Mouse (Mus musculus) kidney, adult 2 months (tissue): Measurements from ENCODE around the gene Dnajc10. TPM values are rescaled to one million over a fixed set of nuclear protein-coding genes. Genes with fewer than 3 reads are reported as not detected.
A peak's percentile ranks its signal among the peaks of the same experiment; 100 is the strongest.

Source experiments
- DNase-seq: peaks from one replicate; pipeline ENCODE4 v3.0.0; 2021
- H3K27ac ChIP-seq: fragments of 200-500 bp; 2 replicates; pipeline ENCODE4 v1.5.1; 2012; ENCODE audit warnings: low read depth, low read length, control low read depth, inconsistent platforms; ENCODE audit not compliant: insufficient read depth
- H3K27me3 ChIP-seq: fragments of 200-500 bp; replicated peaks from 2 replicates; pipeline ENCODE4 v1.6.1; 2012; ENCODE audit warnings: mild to moderate bottlenecking, moderate library complexity, low read length, inconsistent platforms; ENCODE audit not compliant: control insufficient read depth, insufficient read depth
- H3K36me3 ChIP-seq: fragments of 200-500 bp; 2 replicates; pipeline ENCODE4 v1.6.1; 2012; ENCODE audit warnings: mild to moderate bottlenecking, moderate library complexity, low read length, inconsistent platforms; ENCODE audit not compliant: control insufficient read depth, insufficient read depth
- H3K4me1 ChIP-seq: fragments of 200-500 bp; 2 replicates; pipeline ENCODE4 v1.6.1; 2011; ENCODE audit warnings: low read length; ENCODE audit not compliant: control insufficient read depth, insufficient read depth
- H3K4me3 ChIP-seq: fragments of 200-500 bp; 2 replicates; pipeline ENCODE4 v1.5.1; 2011; ENCODE audit warnings: mild to moderate bottlenecking, low read depth, low read length, control low read depth; ENCODE audit not compliant: insufficient read depth
- CTCF ChIP-seq: fragments of 200-500 bp; conservative IDR thresholded peaks from 2 replicates; pipeline ENCODE4 v1.5.1; 2011; ENCODE audit warnings: low read depth, mild to moderate bottlenecking, control low read depth, low read length, moderate library complexity, mixed read lengths; ENCODE audit not compliant: insufficient read depth, insufficient read length
- POLR2A ChIP-seq: fragments of 200-500 bp; IDR thresholded peaks from one replicate; pipeline ENCODE4 v1.6.1; 2011; ENCODE audit warnings: low read depth, low read length, control low read depth
- WGBS: fragments of 180-500 bp; shearing (Covaris S2); methylation state at CpG from one replicate; pipeline ENCODE4 v1.1.7; 2018; 5-methylcytosine and 5-hydroxymethylcytosine counted together
- polyA plus RNA-seq: library from polyadenylated mRNA; depleted of rRNA; stranded (reverse); fragments of >200 nt; gene quantifications from 2 replicates; pipeline ENCODE4 v1.2.3, GENCODE M21; 2012

The Dnajc10 gene
- polyA plus RNA-seq, 1 experiment = 19.4 TPM

- WGBS = 61% methylated on average over 4 of the region's 4 CpGs
- no peaks in the 10 kb centered on the region for H3K36me3 ChIP-seq
- no peak for DNase-seq
- H3K27ac ChIP-seq = no peak overlapping the region
- H3K4me1 ChIP-seq = 0 out of 2 replicates have a peak, but pooled peaks cover 3% of the 10 kb centered on the region
- no peak overlapping the region for H3K4me3 ChIP-seq
- TF ChIP-seq CTCF (no peak), POLR2A (no peak)
- no peaks in the 10 kb centered on the region for H3K27me3 ChIP-seq
Observed at GRCm38 (mm10) chr2:80310772-80311171, 4.5 kb upstream of the Dnajc10 start.

- H3K27me3 ChIP-seq = no peaks in the 10 kb centered on the region
- no peak overlapping the region for H3K4me3 ChIP-seq
- DNase-seq = no peak
- 80% methylated on average over 4 of the region's 4 CpGs for WGBS
- H3K4me1 ChIP-seq = 0 out of 2 replicates have a peak, but pooled peaks cover 3% of the 10 kb centered on the region
- no peaks in the 10 kb centered on the region for H3K36me3 ChIP-seq
- no peak for TF ChIP-seq POLR2A
- TF ChIP-seq CTCF = no peak
- no peak overlapping the region for H3K27ac ChIP-seq
Observed at GRCm38 (mm10) chr2:80311350-80311749, 3.9 kb upstream of the Dnajc10 start.

DNA sequence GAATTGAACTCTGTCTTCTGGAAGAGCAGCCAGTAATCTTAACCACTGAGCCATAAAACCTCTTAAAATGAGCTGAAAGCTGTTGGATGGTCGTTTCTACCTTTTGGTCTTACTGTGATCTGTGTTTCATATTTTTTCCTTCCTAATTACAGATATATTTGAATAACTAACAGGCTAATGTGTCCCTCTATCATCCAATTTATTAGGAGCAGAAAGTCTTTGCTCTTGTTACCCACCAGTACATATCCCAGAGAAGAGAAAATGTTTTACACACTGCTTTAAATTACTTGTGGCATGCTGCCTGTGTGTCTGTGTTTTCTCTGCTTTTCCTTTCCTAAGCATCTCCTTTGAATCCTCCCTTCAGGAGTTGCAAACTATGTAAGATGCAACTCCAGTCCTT lies 1.1 kb upstream of the Dnajc10 start:
- Histone ChIP-seq H3K27me3 (no peaks in the 10 kb centered on the region), H3K27ac (no peak overlapping the region), H3K4me1 (0 out of 2 replicates have a peak, but pooled peaks cover 5% of the 10 kb centered on the region), H3K4me3 (no peak overlapping the region), H3K36me3 (peaks cover 1% of the 10 kb centered on the region; the same call in 1 of the 2 replicates)
- DNase-seq = no peak
- 13% methylated on average over 1 of the region's 1 CpGs for WGBS
- no peak for TF ChIP-seq POLR2A

DNA sequence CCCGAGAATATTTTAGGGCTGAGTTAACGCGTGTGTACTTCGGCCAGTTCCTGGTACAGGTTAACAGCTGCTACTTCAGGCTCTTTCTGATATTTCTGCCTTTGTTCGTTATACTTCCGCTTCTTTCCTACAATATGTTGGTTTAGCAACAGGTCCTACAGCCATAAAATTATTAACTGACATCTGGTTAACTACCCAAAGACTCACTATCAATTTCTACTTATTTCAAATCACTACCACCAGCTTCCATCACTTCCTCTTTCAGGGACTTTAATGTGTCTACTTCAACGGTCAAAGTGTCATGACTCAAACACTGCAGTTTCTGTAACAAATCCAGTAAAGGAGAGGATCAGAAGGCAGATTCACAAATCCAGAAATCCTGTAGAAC lies 418 bp upstream of the Dnajc10 start:
- Histone ChIP-seq H3K4me1 (0 out of 2 replicates have a peak, but pooled peaks cover 5% of the 10 kb centered on the region), H3K36me3 (peaks cover 1% of the 10 kb centered on the region; the same call in 1 of the 2 replicates), H3K27me3 (no peaks in the 10 kb centered on the region), H3K27ac (peak overlapping the region; percentile 65), H3K4me3 (peak overlapping the region; percentile 94; the same call in 1 of the 2 replicates)
- WGBS = 7% methylated on average over 7 of the region's 7 CpGs
- no peak for DNase-seq
- TF ChIP-seq POLR2A (no peak), CTCF (no peak)

DNA sequence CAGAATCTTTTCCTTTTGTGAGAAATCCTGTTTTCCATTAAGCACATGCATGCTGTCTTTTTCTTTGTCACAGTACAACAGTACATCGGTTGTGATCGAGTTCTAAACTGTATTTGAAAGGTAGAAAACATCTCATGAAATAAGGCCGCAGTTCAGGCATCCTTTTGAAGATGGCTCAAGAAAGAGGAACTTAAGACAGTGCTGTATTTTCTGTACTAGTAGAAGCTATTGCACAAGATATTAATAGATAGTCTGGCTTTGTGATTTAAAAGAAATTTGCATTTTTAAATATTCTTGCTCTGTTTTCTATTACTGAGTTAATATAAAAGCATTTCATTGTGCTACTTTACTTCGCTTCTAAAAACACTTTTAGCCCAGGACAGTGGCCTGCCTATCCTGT lies 7.6 kb downstream of the Dnajc10 start:
- Histone ChIP-seq H3K27me3 (no peaks in the 10 kb centered on the region), H3K4me1 (no peaks in the 10 kb centered on the region), H3K4me3 (no peak overlapping the region), H3K27ac (no peak overlapping the region), H3K36me3 (peaks cover 6% of the 10 kb centered on the region)
- WGBS = 94% methylated on average over 4 of the region's 4 CpGs
- TF ChIP-seq CTCF (no peak), POLR2A (no peak)
- DNase-seq = no peak

DNA sequence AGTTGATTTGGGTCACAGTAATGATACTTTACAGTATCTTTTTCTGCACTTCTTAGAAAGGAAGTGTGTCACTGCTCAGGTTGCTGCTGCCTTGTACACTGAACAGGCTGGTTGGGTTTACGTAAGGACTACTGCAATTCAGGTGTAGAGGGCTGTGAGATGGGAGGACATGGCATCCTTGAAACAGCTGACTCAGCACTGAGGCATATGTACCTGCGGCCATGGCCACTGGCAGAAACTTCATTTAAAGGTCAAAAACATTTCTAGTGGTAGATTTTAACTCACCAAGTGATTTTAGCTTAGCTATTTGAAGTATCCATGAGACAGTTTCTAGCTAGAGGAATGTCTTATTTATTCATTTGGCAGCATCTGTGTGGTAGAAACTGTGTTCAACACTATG lies 10.5 kb downstream of the Dnajc10 start:
- no peak for TF ChIP-seq POLR2A
- no peak for TF ChIP-seq CTCF
- WGBS = 86% methylated on average over 2 of the region's 2 CpGs
- Histone ChIP-seq H3K4me3 (no peak overlapping the region), H3K27ac (no peak overlapping the region), H3K27me3 (no peaks in the 10 kb centered on the region), H3K36me3 (peaks cover 6% of the 10 kb centered on the region), H3K4me1 (no peaks in the 10 kb centered on the region)
- no peak for DNase-seq

GRCm38 (mm10) chr2:80327272-80327671 lies 12.0 kb downstream of the Dnajc10 start:
- 90% methylated on average over 6 of the region's 6 CpGs for WGBS
- TF ChIP-seq CTCF (no peak), POLR2A (no peak)
- no peak for DNase-seq
- peaks cover 4% of the 10 kb centered on the region for H3K36me3 ChIP-seq
- H3K4me1 ChIP-seq = no peaks in the 10 kb centered on the region
- no peak overlapping the region for H3K4me3 ChIP-seq
- no peaks in the 10 kb centered on the region for H3K27me3 ChIP-seq
- H3K27ac ChIP-seq = no peak overlapping the region

DNA sequence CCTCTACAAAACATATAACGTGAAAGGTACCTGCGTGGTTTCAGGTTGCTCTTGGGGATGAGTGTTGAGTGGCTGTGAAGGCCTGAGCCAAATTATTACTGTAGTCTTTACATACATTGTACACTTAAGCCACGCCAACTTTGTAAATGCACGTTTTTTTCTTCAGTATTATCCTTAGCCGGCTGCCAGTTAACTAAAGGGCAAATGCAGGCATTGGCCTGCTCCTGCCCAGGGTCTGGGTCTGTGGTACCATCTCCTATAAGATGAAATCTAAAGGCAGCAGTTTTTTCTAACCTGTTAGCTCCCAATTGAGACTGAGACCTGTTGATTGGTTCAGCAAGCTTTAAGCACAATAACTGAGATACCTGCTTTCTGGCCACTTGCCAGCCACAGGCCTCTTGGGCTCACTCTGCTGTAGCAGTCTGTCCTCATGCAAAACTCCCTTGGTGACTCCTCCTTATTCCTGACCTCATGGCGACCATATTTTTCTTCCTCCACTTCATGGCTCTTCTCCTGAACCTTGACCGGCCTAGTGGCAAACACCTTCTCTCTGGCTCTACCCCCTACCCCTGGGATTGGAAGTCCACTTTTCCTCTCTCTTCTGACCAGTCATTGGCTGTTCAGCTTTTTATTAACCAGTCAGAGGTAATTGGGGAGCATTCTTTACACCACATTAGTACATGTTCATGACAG lies 13.8 kb downstream of the Dnajc10 start:
- Histone ChIP-seq H3K36me3 (peaks cover 4% of the 10 kb centered on the region), H3K4me3 (no peak overlapping the region), H3K4me1 (no peaks in the 10 kb centered on the region), H3K27ac (no peak overlapping the region), H3K27me3 (no peaks in the 10 kb centered on the region)
- TF ChIP-seq CTCF (no peak), POLR2A (no peak)
- DNase-seq = peak; percentile 4
- 89% methylated on average over 7 of the region's 7 CpGs for WGBS
